Mouse (Mus musculus) T-helper 2 cell (primary cell): ENCODE measurements at regions not wholly inside any gene's neighbourhood (a gene's known extent, or its start where the extent isn't known, plus 50 kb on each side); places are given as distances from the start of the nearest gene placed in this dataset.

Experiments used
- in situ Hi-C: fragments of 300-600 bp; cut with MboI, MseI; formaldehyde crosslinking; loops from one replicate; pipeline ENCODE4 v1.15.1; 2025; ENCODE audit warnings: high pct_unique_total_duplicates

DNA sequence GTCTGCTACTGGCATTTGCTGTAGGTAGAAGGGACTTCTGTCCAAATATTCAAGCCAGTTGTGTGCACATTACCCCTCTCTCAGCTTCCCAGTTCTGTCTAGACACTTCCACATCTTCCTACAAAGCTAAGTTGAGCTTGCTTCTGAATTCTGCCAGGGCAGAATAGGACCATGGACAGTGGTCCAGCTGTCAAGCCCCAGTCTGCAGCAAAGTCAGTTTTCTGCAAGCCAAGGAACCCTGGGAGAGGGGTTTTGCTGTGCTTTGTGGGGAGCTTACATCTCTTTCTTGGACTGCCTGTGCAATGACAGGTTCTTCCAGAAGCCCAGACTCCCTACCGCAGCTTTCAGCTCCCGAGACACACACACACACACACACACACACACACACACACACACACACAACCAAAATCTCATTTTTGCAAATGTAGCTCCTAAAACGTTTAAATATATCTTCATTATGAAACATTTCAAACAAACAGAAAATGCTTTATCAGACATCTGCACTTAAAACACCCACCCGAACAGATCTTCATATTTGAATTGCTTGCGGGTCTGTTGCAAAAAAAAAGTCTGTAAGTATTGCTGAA lies 91.4 kb upstream of the Mkln1 start:
- in situ Hi-C loops = no loop called here

DNA sequence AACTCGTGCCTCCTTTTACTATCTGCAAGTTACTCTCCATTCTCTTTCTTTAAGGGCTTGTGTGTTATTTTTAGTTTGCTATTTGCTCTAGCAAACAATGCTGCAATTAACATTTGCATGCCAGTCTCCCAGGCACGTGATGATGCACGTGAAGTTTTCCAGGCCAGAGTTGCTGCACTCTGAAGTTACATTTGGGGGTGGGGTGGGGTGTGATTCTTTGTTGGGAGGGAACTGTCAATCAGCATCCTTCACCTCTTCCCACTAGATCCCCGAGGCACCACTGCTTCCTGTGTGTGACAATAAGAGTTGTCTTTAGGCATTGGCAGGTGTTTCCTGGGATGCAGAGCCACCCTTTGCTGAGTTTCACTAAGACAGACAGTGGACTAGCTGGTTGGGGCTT lies 90.6 kb upstream of the Mkln1 start:
- in situ Hi-C loops = no loop called here

DNA sequence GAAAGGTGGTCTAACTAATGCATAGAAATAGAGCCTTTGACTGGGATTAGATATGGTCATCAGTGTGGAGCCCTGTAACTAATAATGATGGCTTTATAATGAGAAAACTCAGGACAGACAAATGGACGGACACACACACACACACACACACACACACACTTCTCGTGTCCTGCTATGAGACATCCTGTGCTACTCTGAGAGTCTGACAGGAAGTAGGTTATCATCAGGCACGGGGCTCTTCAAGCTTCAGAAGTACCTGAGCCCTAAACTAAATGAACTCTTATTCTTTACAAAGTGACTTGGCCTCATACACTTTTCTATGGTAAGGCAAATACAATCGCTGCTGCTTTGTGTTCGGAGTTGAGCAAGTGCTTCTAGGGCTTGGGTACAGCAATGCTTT lies 87.9 kb upstream of the Mkln1 start:
- in situ Hi-C loops = no loop called here

DNA sequence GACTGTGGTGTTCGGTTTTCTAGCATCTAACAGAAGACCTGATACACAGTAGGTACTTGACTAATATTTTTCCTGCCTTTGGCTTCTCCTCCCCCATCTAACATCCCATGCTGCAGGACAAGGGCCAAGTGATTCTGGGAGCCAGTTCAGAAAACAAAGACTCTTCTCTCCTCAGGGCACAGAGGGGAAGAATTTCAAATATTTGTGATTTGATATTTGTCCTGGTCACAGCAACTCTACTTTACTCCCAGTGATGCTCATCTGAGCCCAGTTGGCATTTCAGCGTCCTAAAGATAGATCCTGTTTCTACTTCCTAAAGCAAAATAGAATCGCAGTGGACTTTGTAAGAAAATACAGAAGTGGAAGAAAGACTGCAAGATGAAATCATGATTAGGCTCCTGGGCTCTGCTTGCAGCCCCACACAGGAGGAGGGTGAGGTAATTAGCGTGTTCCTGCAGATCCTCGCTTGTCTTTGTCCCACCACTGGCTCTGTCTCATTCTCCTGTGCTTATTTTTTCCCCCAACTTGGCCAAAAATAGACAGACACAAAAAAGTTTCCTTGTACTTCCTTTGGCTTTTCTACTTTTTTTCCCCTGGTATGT lies 84.6 kb upstream of the Mkln1 start:
- in situ Hi-C loops = no loop called here

DNA sequence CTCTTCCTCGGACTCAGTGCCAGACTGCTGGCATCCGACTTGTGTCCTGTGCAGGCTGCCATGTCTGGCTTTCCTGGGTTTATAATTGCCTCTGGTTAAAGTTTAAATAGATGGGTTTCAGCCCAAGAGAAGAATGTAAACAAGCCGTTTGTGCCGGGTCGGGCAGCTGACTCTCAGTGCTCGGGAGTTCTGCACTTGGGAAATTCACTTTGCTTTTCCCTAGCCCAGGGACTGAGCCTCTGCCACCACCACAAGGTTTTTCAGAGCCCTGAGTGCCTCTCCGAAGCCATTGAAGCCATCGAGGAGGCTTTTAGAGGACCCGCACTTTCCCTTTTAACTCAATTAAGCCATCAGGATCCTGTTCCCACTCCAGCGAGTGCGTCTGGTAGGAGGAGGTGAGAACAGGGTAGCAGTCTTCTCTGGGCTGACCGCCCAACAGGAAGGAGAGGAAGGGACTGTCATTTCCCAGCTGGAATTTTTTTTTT lies 80.8 kb upstream of the Mkln1 start:
- in situ Hi-C loops = no loop called here

DNA sequence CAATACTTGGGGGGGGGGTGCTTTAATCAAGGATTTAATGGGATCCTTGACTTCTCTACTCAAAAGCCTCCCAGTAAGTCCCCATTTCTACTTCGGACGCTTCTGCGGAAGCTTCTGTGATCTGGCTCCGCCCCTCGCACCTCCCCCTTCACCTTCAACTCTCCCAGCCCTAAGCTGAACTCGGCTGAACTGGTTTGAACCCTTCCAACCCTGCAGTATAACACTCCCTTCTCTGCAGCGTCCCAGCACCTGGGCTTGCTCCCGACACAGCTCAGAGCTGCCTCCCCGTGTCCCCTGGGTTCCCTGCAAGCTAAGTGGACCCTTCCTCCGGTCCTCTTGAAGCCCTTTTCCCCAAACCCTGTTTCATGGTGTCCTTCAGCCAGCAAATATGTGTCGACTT lies 80.0 kb upstream of the Mkln1 start:
- in situ Hi-C loops = no loop called here

DNA sequence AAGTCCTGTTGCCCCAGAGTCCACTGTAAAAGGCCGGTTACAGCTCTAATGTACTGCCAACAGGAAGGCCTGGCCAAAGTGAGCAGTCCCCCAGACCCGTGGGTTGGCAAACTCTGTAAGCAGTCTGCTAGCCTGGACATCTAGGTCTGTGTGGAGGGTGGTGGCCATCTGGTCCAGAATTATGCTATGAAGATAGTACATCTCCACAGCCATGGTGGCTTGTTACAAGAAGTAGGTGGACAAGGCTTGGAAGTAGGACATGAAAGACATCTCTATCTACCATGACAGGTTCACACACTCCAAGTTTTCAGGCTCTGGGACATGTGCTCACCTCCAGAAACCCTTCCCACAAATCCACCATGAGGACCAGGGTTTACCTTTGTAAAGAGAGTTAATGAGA lies 79.1 kb upstream of the Mkln1 start:
- in situ Hi-C loops = no loop called here

DNA sequence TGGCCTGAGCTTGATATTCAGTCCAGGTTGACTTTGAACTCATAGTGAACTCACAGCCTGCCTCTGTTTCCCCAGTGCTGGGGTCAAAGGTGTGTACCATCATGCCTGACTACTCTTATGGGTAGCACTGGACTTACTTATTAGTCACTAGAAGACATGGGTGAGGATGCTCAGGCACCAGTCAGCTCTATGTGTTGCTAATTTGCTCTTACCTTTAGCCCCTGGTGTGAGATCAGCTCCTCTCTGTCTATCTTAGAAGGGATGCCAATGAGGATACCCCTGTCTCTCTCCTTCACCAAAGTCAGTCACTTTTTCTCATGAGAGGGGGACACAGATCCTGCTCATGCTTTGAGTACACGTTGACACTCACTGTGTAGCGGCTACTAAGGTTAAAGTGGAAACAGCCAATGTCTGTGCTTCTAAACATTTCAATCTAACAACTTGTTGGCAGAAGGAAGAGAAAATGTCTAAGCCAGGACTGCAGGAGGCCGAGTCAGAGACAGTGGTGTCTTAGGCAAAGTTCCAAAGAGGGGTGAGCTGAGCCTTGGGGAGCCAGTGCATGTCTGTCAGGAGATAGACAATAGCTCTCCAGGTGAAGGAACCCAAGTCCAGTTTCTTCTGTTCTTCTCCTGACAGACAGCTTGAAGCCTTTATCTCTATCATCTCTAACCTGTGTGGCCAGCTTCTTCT lies 78.2 kb upstream of the Mkln1 start:
- in situ Hi-C loops = no loop called here

DNA sequence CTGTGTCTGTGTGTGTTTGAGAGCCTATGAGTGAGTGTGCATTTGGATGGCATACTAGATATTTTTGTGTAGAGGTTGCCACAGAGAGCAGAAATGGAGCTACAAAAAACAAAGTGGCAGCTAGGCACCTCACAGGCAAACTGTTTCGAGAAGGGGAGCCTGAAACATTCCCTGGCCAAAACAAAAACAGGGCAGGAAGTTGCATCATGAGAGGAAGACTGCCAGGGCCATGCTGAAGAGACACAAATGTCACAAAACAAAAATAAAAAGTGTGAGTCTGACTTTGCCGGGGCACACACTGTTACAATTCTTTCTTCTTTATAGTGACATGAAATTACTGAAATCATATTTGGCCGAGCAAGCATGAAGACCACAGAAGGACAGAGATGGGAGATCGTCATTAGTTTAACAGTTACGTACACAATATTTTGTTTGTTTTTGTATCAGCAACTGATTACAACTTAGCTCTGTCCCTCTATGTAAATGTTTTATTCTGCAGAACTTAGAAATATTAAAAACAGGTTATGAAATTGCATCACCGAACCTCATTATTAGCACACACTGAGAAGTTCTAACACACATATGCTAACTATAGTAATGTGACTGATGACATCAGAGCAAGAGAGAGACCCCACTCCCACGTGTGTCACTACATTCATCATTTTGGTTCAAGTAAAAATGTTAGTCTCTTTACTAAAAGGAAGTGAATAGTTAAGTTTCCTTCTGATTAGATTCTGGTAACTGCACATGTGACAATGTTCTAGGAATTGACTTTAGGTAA lies 77.3 kb upstream of the Mkln1 start:
- in situ Hi-C loops = no loop called here

DNA sequence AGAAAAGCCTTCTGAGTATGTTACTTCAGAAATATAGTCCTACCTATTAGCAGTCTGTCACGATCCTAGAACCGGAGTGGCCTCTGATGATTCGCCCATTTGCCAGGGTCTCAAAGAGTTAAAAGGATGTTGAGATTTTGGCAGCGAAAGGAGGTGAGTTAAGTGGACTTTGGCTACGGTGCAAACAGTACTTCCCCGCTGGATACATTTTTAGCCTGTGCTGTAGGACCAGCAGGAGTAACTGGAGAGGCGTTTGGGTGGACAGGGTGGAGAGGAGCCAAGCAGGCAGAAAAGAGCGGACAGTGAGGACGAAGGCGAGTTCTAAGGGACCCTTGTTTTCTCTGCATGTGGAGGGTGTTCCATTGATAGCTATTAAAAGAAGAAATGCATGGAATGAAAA lies 76.6 kb upstream of the Mkln1 start:
- in situ Hi-C loops = no loop called here

DNA sequence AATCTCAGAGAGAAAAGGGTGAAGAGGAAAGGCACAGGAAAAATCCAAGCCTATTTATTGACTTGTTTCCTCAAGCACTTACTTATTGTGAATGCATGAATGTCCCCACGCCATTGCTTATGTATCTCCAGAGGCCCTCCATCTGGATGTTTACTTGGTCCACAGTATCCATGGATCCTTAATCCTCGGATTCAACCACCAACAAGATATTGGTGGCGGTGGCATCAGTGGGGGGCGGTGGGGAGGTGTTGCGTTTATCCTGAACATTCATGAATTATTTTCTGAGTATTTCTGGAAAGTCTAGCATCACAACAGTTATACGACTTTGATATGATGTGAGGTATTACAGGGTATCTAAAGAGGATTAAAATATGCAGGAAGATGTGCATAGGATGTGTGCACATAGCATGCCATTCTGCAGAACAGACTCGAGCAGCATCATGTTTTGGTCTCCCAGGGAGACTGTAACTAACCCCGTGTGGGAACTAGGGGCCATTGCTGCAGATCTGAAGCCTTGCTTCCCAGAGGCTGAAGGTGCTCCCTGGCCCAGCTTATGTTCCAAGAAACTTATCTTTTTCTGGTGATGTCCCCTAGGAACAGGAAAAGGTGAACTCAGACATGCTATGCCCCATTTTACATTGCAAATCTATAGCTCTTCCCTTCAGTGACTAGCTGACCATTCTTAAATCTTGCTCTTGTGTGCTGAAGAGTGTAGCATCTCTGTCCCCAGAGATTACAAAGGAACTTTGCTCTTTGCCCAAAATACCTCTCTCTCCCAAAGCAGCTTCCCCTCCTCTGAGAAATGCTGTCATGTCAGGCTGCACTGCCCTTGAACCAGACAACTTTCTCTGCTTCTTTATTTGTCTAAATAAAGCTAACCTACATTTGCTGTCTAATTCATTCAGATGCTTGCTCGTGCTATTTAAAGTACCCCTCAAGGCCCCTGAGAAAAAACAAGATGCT lies 75.0 kb upstream of the Mkln1 start:
- in situ Hi-C loops = no loop called here

DNA sequence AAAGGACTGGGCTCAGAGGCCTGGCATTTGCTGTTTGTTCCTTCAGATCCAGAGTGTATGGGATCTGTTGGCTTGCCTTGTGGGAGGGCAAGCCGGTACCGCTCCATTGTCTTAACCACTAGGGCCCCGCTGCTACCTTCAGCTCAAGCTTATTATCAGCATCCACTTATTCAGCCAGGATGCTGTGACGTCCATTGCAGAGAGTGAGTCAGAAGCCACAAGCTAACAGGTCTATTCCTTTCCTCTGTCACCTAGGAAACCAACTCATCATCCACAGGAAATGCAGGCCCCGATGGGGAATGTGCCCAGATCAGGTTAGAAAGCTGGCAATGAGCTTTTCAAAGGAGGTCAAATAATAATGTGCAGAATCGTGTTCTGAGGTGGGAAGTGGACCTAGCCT lies 73.8 kb upstream of the Mkln1 start:
- in situ Hi-C loops = no loop called here

DNA sequence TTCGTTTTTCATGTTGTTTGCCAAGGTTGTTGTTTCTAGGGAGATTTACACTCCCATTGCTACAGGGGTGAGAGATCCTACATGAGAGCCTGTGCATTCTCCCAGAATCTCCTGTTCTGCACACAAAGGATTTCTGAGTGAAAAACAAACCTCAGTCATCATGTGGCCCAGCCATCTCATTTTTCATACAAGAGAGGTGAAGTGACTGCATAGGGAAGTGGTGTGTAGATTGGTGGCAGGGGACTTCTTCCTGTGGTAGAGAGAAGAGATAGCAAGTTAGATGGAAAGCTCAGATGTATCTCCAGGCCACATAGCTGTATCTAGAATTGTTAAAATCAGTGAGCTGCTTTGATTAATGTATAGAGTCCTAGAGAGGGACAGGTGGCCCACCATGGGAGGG lies 72.9 kb upstream of the Mkln1 start:
- in situ Hi-C loops = no loop called here

DNA sequence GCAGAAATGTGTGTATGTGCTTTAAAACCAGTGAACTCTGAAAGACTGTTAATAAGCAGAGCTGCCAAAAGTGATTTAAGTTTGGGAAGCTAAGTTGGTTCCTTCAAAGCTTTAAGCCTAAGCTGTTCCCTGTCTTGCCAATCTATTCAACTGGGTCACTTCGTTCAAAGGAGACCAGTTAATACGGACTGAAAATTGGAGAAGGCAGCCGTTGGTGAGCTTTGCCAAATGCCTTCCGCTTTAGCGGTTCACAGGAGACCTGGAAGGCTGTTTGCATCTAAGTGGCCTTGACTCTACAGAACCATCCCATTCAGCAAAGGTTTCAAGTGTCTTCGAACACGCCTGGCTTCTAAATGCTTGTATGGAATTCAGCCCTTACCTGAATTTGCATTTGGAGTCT lies 68.2 kb upstream of the Mkln1 start:
- in situ Hi-C loops = no loop called here

DNA sequence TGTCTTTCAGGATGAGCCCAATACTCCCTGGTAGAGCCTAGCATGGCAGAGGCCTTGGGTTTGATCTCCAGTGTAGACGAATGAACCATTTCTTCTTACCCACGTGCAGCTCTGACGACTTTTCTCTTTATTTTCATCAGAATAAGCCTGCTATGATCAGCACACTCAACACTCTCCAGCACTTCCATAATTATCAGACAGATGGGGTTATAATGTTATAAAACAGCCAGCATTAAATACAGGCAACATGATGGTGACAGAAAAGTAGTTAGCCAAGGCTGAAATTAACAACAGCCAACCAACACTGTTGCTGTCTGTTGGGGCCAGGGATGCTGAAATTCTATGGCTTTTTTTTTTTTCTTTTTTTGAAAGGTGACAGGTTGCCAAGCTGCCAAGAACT lies 67.7 kb upstream of the Mkln1 start:
- in situ Hi-C loops = no loop called here

DNA sequence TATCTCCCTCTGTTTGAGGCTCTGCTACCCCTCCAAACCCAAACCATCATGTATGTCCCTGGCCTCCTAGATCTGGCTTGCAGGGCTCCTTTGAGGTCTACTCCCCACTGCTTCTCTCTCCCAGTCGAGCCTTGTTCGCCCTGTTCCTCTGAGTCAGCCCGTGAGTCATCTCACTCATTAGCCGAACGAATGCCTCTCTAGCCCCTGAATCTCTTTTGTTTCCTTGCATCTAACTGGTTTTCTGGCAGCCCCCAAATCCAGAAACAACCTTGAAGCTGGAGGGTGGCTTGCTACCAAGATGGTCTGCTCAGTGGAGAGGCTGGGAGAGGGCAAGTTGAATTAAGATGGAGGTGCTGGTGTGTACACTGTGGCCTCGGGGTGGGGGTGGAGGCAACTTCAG lies 66.3 kb upstream of the Mkln1 start:
- in situ Hi-C loops = no loop called here

DNA sequence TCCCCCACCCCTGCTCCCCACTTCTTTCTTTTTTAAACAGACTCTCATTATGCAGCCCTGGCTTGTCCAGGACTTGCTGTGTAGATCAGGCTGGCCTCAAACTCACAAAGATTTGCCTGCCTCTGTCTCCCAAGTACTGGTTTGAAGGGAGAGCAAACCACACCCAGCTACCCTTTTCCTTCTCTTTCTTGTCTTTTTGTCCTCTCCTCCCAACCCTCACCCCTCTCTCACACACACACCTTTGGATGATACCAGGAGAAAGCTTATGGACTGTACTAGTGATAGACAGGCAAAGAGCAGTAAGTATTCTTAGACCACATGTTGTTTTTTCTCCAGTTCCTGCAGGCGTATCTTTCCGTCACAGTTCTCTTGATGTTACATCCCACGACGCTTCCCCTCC lies 65.8 kb upstream of the Mkln1 start:
- in situ Hi-C loops = no loop called here

DNA sequence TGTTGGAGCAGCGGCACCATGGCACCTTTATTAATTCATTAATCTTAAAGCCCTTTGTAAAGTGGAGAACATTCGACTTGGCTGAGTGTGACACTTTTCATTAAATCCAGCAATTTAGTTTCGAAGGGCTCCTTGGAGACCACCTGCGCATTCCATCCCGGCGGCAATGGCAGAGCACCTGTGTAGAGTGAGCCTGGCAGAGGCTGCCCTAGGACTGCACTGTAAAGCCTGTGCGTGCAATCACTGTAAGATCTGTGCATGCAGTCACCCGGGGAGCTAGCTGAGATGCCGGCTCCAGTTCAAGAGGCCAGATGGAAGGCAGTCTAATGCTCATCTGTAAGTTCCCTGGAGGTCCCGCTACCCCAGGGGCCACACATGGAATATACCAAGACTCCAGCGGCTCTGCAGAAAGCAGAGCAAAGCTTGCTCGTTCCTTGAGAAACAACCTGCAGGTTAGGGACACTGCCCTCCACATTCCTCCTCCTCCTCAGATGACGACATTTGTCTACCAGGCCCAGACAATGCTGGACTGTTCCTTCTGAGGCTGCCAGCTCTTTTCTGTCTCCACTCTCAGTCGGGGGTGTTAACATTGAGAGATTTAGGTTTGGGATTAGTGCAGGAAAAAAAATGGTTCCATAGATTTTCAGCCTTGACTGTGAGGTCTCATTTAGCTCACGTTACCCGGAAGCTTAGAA lies 65.2 kb upstream of the Mkln1 start:
- in situ Hi-C loops = no loop called here

DNA sequence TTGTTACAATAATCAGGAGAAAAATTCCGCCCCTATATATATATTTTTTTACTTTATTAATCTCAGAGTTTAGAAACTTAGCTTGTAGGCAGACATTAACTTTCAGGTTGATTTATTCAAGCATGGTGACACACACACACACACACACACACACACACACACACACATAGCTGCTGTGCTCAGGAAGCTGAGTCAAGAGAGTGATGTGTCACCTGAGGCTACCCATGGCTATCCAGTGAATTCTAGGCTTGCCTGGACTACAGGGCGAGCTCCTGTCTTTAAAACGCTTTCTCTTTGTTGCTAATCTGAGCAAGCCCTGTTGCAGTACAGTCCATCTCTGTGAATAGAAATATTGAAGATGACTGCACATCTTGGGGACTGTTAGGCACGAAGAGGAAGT lies 64.4 kb upstream of the Mkln1 start:
- in situ Hi-C loops = no loop called here

DNA sequence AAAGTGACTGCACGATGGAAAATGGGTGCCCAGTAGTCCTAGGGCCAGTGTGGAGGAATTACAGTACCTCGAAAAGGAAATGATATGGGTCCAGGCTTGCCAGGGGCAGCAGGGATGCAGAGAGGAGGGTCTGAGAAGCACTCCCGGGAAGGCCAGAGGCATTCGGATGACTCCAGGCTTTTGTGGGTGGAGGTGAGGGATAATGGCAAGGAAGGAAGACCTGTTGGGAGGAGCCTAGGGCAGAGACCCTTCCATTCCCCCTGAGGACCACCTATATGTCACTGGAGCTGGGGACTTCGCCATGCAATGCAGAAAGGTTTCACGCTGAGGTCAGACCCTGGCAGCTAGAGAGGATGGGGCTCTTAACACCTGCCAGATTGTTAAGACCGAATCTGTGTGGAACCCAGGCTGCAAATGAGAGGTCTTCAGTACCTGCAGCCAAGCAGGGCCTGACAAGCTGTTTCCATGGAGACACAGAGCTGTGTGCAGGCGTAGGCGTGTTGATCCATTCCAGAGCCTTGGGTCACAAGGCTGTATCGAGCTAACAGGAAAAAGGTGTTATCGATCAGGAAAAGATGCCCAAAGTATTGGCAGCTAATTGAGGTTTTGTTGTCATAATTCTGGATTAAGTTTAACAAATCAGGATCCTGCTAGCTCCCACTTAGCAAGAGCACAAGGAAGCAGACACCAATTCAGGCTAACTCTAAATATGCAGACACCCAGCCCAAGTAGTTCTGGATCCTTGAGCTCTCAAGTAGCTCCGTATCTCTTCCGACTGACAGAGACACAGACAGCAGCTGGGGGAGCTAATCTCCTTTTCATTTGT lies 59.2 kb upstream of the Mkln1 start:
- in situ Hi-C loops = no loop called here
